ENCODE assay signal across 8 mouse cellular contexts in the genomic region with DNA sequence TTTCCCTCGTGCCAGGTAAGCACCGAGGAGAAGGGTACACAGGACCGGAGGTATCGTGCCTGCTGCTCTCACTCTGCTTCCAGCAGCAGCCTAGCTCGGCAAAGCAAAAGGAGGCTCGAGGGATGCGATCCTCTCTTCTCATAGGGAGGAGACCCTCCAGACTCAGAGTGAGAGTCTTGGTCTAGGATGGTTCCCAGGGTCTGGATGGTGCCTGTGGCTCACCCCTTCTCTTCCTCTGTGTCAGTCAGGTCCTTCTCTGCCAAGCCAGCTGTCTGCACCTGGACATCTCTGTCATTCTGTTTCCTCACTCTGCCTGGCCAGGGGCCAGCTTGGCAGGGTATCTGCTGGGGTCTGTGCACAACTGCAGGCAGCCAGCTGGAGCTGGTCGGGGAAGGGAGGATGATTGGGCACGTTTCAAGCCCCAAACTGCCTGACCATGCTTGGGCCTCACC.
A peak's percentile ranks its signal among the peaks of the same experiment; 100 is the strongest.
DNase-seq lines count a peak whose midpoint lies in the region; ATAC-seq and TF ChIP-seq lines count a peak whose summit lies in the region.

No protein-coding gene starts in this region.

- DNase-seq in cerebellum, adult 11 months, result no peak
- peak; percentile 19 for DNase-seq in right cerebral cortex, postnatal 14 days
- DNase-seq in right cerebral cortex, postnatal 36 days (ENCODE audit: low spot score in 2 of 2), result no peak
- peak; percentile 71 for DNase-seq in hindbrain, postnatal 0 days (ENCODE audit: low spot score)
- no peak for DNase-seq in urinary bladder, postnatal 36 days (ENCODE audit: low spot score in 2 of 2)
- DNase-seq in left cerebral cortex, adult 2 months (ENCODE audit: extremely low spot score in 1 of 2, low spot score in 2 of 2), result no peak

- ATAC-seq in cerebellum, adult (ENCODE audit: insufficient number of reproducible peaks, low FRiP score, low TSS enrichment), result 0 out of 2 replicates have a peak, but pooled peaks have one; percentile 6
- peak; percentile 84 for ATAC-seq in hindbrain, postnatal 0 days
- ATAC-seq in midbrain, embryonic 16.5 days, result peak; percentile 79

- 36% methylated on average over 9 of the region's 9 CpGs for WGBS in hindbrain, postnatal 0 days
- 72% methylated on average over 9 of the region's 9 CpGs for WGBS in midbrain, embryonic 16.5 days

- no peaks in the 10 kb centered on the region for H3K27me3 ChIP-seq in hindbrain, postnatal 0 days (ENCODE audit: insufficient read depth, low read length)
- H3K27me3 ChIP-seq in midbrain, embryonic 16.5 days (ENCODE audit: control insufficient read depth, insufficient read depth, low read depth, low read length), result no peaks in the 10 kb centered on the region

- no peak overlapping the region for H3K9ac ChIP-seq in hindbrain, postnatal 0 days (replicated peaks; ENCODE audit: low read length)
- no peak overlapping the region for H3K9ac ChIP-seq in midbrain, embryonic 16.5 days (ENCODE audit: low read depth, low read length)

- H3K27ac ChIP-seq in hindbrain, postnatal 0 days, result peak overlapping the region; percentile 74
- H3K27ac ChIP-seq in midbrain, embryonic 16.5 days (ENCODE audit: low read length), result peak overlapping the region; percentile 60
- no peak overlapping the region for H3K27ac ChIP-seq in left cerebral cortex, adult 2 months

- peaks cover 25% of the 10 kb centered on the region for H3K4me1 ChIP-seq in hindbrain, postnatal 0 days (ENCODE audit: insufficient read depth, low read length)
- peaks cover 10% of the 10 kb centered on the region; the same call in 1 of the 2 replicates for H3K4me1 ChIP-seq in midbrain, embryonic 16.5 days (ENCODE audit: control insufficient read depth, insufficient read depth, low read length)

- no peak overlapping the region for H3K4me3 ChIP-seq in hindbrain, postnatal 0 days (ENCODE audit: low read length)
- no peak overlapping the region for H3K4me3 ChIP-seq in midbrain, embryonic 16.5 days (ENCODE audit: low read depth, low read length)
- no peak overlapping the region for H3K4me3 ChIP-seq in left cerebral cortex, adult 2 months

- intact Hi-C loops in left cerebral cortex, adult 2 months (cut with DNase I), result no loop called here

- H3K9me3 ChIP-seq in hindbrain, postnatal 0 days (ENCODE audit: low read length), result no peaks in the 10 kb centered on the region
- no peaks in the 10 kb centered on the region for H3K9me3 ChIP-seq in midbrain, embryonic 16.5 days (replicated peaks; ENCODE audit: control insufficient read depth, low read length, poor library complexity, severe bottlenecking)

- no peaks in the 10 kb centered on the region for H3K36me3 ChIP-seq in hindbrain, postnatal 0 days (ENCODE audit: insufficient read depth, low read length)
- no peaks in the 10 kb centered on the region for H3K36me3 ChIP-seq in midbrain, embryonic 16.5 days (ENCODE audit: control insufficient read depth, insufficient read depth, low read length)

- H3K4me2 ChIP-seq in hindbrain, postnatal 0 days (ENCODE audit: low read depth, low read length), result peak overlapping the region; percentile 28; the same call in 1 of the 2 replicates
- no peak overlapping the region for H3K4me2 ChIP-seq in midbrain, embryonic 16.5 days (ENCODE audit: low read length)

- TF ChIP-seq CTCF in hindbrain, postnatal 0 days (IDR thresholded peaks at IDR 0.05; ENCODE audit: low read depth), result no peak
- no peak for TF ChIP-seq CTCF in left cerebral cortex, adult 2 months (IDR thresholded peaks at IDR 0.05)

Comparison
In these comparisons a context has a peak if more than half of its experiments do, and no peak if none do; other contexts are left out.
1. DNase-seq: peak in right cerebral cortex, postnatal 14 days (single experiment) and hindbrain, postnatal 0 days (single experiment); none in cerebellum, adult 11 months (single experiment), right cerebral cortex, postnatal 36 days (0 of 2), urinary bladder, postnatal 36 days (0 of 2) and left cerebral cortex, adult 2 months (0 of 2).
2. ATAC-seq: peak in every context shown above with its lines; median percentile 84 in hindbrain, postnatal 0 days; 79 in midbrain, embryonic 16.5 days; 6 in cerebellum, adult.